Mouse (Mus musculus): ENCODE results near the gene 4933407L21Rik.

The 4933407L21Rik gene

GRCm38 (mm10) chr1:85928057-85928687 is at the start of gene 4933407L21Rik:
4933407L21Rik (plus strand) TSS chr1:85928483.
- DNase-seq (ENCODE audit: low spot score) = no peak

DNA sequence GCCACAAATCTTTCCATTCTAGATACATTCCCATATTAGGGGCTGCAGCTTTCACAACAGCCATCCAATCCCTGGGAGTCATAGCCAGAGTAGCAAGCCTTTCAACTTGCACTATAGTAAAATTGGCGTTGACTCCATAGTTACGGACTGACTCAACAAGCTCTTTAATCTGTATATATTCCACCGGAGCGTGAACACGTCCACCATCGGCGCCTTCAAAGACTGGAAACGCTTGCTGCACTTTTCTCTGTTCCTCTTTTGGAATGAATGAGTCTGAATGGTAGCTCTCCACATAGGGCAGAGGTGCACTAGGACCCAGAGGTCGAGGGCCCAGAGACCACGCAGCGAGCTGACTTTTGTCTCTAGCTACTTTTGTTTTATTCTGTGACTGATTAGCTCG is 46.3 kb upstream of the 4933407L21Rik start:
- no peak for DNase-seq (ENCODE audit: low spot score)

- DNase-seq (ENCODE audit: low spot score) = no peak
Observed at GRCm38 (mm10) chr1:85887221-85887620, 41.1 kb upstream of the 4933407L21Rik start.

DNA sequence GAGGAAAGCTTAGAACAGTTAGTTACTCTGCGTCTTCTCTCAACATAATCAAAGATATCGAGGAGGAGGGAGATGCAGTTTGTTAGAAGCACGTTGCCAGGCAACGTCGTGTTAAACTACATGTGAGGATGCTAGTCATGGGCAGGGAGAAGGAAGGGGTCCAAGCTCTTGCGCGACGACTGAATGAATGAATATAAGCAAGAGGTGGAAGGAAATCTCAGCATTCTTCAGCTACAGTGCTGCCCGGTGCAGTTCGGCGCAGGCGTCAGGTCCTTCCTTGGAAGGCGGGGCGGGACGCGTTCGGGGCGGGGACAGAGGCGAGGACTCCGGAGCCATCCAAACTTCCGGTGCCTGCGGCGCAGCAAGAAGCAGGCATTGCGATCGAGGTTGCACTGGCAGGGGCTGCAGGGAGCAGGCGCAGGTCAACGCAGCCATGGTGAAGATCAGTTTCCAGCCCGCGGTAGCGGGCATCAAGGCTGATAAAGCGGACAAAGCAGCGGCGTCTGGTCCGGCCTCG is 34.0 kb upstream of the 4933407L21Rik start, which contains the start of gene Itm2c:
Itm2c (plus strand) TSS at position 51 of the 517 bp plus-strand sequence.
- peak; percentile 89 for DNase-seq (ENCODE audit: low spot score)

GRCm38 (mm10) chr1:85894748-85895360 is 33.4 kb upstream of the 4933407L21Rik start:
- peak; percentile 14 for DNase-seq (ENCODE audit: low spot score)

DNA sequence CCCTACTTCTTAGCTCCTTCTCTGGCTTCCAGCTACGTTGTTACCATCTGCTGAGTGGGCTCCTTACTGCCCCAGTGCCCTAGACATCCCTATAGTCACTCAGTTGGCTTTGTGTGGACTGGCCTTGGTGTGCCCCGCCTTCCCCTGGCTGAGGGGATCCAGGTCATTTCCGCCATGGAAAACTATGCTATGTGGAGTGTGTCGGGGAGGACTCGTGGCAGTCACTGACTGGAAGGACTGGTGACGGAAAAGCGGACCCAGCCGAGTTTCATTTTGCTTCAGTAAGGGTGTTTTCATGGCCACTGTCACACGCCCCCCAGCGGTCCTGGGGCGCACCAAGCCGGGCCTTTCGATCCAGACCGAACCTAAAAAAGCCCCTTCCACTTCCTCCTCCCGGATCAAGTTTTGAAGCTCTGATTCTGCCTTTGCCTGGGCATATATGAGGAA is 32.9 kb upstream of the 4933407L21Rik start:
- DNase-seq (ENCODE audit: low spot score) = peak; percentile 72

DNA sequence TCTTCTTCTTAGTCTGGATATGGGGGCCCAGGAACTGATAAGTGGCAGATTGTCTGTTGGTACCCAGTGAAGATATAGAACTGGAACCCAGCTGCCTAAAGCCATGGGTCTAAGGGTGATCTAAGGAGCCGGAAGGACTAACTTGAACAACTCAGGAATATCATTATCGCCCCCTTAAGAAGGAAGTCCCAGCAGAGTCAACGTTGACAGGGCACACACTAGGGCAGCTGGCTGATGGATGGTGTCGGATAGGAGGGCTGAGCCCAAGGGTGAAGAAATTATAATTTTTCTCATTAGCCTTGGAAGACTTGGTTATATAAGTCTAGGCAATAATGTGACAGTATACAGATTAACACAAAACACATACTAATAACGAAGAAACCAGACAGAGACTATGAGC is 32.2 kb upstream of the 4933407L21Rik start:
- DNase-seq (ENCODE audit: low spot score) = no peak

- peak; percentile 43 for DNase-seq (ENCODE audit: low spot score)
Observed at GRCm38 (mm10) chr1:85896781-85897700, 31.2 kb upstream of the 4933407L21Rik start.

GRCm38 (mm10) chr1:85897901-85898760 is 30.2 kb upstream of the 4933407L21Rik start:
- no peak for DNase-seq (ENCODE audit: low spot score)

DNA sequence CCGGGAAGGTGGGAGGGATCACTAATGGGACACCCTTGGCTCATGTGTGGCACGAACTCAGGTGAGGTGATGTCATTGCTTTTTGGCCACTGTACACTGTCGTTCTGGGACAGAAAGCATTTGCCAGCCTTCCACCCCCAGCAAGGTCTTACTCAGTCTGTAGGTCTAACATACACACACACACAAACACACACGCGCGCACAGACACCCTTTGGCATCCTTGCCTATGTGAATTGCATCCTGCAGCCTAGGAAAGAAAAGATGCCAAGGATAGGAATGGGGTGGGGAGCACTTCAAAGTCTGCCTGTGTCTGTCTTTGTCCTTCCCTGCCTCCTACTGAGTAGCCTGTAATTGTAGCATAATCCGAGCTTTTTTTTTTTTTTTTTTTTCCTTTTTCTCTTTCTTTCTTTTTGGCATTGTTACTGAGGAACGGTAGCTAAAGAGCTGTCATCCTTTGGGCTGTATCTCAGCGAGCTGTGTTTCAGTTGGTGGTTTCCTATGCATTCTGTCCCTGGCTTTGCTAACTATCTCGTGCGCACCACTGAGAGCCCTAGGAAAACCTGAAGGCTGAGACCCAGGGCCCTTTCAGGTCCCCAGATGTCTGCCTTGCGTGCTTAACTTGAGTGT is 29.4 kb upstream of the 4933407L21Rik start:
- DNase-seq (ENCODE audit: low spot score) = no peak

DNA sequence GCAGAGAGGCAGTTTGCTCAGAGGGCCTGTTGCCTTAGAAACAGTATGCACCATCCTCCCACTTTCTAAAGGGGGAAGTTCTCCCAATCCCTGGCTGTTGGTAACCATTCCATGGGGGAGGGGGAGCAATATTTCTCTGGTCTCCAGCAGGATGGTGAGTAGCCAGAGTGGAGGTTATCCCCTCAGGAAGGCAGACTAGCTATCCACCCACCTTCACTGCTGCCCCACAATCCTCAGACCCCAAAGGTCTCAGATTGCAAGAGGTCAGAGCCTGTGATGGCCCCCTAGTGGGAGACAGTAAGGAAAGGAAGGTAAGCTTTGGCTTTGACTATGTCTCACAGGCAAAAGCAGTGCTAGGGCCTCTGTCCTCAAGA is 28.9 kb upstream of the 4933407L21Rik start:
- no peak for DNase-seq (ENCODE audit: low spot score)

GRCm38 (mm10) chr1:85900521-85901333 is 27.6 kb upstream of the 4933407L21Rik start:
- no peak for DNase-seq (ENCODE audit: low spot score)

DNA sequence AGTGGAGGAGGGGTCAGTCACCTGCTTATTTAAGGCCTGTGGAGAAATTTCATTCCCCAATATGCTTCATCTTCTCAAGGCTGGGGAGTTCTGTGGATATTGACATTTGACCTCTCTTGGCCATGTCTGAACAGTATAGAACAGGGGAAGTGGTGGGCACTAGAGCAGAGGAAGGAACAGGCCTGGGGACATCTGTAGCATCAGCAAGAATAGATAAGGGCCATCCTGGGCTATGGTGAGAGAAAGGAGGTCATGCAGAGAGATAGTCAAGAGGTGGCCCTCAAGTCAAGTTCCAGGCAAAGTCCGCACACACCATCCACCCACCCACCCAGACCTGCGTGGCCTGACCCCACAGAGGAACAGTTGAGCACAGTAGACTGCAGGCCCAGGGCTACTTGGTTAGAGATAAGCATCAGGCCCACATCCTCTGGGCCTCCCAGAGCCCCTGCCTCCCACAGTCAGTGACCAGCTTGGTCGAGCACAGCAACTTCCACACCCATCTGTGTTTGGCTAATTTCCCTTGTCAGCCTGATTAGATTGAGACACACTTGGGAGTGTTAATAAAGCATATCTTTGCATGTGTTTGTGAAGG is 26.7 kb upstream of the 4933407L21Rik start:
- no peak for DNase-seq (ENCODE audit: low spot score)

- no peak for DNase-seq (ENCODE audit: low spot score)
Observed at GRCm38 (mm10) chr1:85902108-85902561, 26.1 kb upstream of the 4933407L21Rik start.

- no peak for DNase-seq (ENCODE audit: low spot score)
Observed at GRCm38 (mm10) chr1:85906892-85907291, 21.4 kb upstream of the 4933407L21Rik start.

DNA sequence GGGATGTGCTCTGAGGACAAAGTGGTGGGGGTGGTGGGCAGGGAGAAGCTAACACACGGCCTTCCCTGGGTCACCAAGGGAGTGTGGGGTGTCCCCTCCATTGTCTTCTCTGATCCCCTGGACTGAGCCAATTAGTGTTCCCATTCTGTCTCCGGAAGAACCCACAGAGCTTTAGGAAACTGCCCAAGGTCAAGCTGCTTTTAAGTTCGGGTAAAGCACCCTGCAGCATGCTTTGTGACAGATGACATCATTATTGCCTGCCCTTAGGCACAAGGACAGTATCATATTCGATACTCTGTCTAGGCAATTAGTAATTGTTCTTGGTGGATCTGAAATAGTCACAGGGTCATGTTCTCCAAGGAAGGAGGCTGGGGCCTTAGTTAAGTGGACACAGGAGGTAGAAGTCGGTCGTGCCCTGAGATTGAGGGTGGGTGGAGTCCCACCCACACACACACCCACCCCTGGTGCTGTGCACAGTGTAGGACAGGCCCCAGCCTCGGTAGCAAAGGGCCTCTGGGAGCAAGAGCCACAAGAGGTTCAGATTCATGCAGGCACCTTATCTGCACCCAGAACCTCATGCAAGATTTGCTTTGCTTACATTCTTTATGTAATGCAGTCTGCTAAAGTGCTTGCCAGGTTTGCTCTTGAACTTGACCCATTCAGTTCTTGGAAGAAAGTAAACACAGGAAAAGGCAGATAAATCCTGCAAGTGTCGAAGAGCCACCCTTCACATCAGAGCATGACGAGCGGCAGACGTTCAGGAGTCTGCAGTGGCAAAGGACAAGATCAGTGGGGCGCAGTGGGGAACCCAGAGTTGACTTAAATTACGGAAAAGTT is 19.3 kb upstream of the 4933407L21Rik start:
- peak; percentile 48 for DNase-seq (ENCODE audit: low spot score)

- no peak for DNase-seq (ENCODE audit: low spot score)
Observed at GRCm38 (mm10) chr1:85913078-85913755, 15.1 kb upstream of the 4933407L21Rik start.

GRCm38 (mm10) chr1:85915890-85916289 is 12.4 kb upstream of the 4933407L21Rik start:
- no peak for DNase-seq (ENCODE audit: low spot score)
